Mouse (Mus musculus) liver, postnatal 0 days (tissue): Measurements from ENCODE around the gene Gtf3c5.

Experiments
- CTCF ChIP-seq: sonication (generic); IDR thresholded peaks from 2 replicates; pipeline ENCODE4 v1.5.1; 2016; ENCODE audit warnings: antibody characterized with exemption, low read depth
- EP300 ChIP-seq: IDR thresholded peaks from 2 replicates; pipeline ENCODE4 v1.6.1; 2016; ENCODE audit warnings: antibody characterized with exemption, low read depth, mild to moderate bottlenecking

DNA sequence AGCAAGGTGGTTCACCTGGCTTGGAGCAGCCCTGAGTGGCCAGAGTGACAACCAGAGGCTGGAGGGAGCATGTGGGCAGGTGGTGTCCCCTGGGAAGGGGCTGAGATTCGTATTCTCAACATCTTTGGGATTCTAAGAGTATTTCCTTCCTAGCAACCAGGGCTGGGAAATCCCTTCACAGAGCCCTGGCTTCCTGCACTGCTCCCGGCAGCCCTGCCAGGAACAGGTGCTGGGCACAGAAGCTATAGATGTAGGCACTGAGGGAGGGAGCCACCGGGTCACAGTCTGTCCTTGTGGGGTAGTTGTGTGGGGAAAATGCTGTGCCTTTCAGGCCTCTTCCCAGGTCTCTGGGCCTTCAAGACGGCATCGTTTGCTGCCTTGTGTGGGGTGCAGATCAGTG is 63.0 kb downstream of the Gtf3c5 start:
- TF ChIP-seq CTCF: no peak
- TF ChIP-seq EP300: no peak
